Mouse (Mus musculus): ENCODE measurements at regions not wholly inside any gene's neighbourhood (a gene's known extent, or its start where the extent isn't known, plus 50 kb on each side); places are given as distances from the start of the nearest gene placed in this dataset.

DNA sequence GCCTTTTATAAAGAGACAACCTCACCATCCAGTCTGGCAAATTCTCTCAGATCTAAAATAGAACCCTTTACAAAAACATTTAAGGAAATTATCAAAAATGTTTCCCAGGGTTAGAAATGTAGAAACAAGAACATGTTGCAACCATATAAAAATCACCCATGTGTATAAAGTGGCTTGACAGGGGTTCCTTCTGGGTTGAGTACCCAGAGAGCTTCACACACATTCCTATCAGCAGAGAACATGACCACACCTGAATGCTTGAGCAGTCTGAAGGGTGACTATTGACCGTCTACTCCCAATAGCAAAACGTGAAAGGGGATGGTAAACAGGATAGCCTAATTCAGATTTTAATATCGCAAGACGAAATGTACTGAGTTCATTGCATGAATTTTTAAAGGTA is 57.8 kb upstream of the Zfand5 start:
- DNase-seq: no peak

DNA sequence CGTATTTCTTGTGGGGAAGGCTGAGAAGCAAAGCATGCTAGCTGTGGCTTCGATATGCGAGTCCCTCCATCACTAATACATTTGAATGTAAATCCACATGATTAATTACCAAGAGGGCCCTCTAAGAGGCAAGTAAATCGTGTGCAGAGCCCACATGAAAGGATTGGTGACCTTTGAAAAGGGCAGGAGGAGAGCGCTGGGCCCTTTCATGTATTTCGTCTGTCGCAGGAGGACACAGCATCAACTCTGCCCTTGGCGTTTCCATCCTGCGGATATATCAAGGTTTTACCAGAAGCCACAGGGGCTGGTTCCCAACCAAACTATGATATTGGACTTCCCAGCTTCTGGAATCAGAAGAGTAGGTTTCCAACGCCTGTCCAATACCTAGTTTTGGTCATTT is 78.6 kb upstream of the Zfand5 start:
- no peak for DNase-seq

DNA sequence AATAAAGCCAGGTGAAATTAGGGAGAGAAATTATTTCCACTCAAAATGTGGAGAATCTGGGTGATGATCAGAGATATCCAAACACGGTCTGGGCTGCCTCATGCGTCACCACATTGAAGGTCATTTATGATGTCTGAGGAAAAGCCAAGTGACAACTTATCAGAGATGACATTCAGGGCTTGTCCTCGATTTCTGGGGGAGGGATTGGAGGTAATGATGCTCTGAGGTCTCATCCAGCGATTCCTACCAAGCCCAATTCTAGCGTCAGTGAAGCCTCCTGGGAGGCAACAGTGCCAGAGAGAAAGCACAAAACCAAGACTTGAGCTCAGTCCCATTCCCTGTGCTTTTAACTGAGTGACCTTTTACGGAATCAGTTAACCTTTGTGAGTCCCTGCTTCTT is 79.5 kb upstream of the Zfand5 start:
- DNase-seq: no peak

DNA sequence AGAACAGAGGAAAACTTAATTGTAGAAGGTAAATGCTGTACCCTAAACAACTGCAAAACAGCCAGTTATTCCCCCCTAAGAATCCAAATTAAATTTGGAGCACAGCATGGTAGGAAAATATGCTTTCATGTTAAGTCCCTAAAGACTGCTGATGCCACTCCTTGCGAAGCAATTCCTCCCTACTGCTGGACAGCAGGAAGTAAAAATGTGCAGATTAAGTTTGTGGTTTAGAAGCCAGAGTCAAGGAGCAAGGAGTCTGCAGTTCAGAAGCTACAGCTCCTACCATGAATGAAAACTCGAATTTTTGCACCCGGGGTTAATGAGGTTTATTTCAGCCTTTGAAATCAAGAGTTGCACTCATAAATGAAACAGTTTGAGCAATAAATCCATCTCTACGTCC is 82.9 kb upstream of the Zfand5 start:
- DNase-seq: no peak

DNA sequence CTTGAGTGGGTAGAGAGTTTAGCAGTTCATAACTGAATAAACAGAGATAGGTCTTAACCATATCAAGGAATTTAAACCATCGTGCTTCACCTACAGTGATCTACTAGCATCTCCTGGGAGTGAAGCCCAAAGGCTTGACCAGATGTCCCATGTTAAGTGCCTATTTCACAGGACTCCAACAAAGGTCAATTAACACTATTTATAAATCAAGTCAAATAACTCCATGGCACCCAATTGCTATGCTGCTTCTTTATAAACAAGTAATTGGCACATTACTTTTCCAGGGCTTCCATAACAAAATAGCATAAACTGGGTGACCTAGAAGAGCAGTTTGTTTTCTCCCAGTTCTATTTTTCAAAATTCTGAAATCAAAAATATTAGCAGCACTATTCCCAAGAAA is 85.4 kb upstream of the Zfand5 start:
- no peak for DNase-seq

DNA sequence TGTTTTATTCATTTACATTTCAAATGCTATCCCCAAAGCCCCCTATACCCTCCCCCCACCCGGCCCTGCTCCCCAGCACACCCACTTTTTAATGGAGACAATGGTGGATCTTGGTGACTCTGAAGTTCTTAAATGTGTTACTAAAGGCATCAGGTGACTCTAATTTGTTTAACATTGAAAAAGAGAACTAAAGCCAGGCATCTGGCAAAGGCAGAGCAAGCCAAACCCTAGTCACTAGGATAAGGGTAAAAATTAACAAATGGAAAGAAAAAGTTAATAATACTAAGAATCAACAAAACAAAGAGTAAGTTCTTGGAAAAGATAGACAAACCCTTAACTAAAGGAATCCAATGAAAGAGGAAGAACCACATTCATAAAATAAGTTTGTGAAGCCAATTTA is 86.1 kb upstream of the Zfand5 start:
- no peak for DNase-seq

DNA sequence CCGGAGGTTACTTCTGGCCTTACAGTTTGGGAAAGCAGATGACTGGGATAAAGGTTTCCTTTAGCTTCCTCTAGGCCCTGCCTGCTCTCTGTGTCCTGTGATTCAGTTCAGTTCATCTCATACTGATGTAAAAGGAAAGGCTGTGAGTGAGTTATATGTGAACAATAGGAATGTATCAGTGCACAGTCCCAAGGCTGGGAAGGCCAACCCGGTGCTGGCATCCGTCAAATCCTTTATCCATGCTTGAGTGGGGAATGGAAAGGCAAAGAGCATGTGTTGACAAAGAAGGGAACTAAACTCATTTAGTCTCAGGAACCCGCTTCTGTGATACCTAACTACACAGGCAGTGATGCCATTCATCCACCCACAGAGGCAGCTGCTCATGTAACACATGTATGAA is 89.0 kb upstream of the Zfand5 start:
- no peak for DNase-seq

DNA sequence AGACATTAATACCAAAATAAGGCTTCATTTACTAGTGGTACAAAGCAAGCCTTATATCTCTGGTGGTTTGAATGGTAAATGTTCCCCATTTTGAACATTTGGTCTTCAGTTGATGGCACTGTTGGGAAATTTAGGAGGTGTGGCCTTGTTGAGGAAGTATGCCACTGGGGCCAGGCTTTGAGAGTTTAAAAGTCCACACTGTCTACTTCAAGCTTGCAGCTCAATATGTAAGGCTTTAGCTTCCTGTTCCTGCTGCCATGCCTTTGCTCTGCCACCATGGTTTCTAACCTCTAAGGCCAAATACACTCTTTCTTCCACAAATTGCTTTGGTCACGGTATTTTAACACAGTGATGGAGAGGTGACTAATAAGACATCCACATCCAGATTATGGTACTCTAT is 92.2 kb upstream of the Zfand5 start:
- DNase-seq: no peak

DNA sequence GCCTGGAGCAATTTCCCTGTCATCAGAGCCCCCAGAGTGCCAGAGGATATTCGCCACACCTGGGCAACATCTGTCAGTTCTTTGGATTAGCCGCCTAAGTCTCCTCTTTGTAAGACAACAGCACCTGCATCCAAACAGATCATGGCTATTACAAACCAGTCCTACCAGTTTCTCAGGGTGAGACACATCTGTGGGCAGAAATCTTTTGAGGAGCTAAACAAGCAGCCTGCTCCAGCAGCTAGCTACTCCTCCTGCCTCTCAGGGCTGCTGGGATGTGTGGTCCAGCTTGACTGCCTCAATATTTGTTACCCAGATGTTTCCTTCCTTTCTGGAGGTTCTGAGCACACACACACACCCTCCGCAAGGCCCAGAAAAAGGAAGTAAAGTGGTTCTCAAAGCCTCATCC is 96.6 kb upstream of the Zfand5 start:
- peak; percentile 8 for DNase-seq

DNA sequence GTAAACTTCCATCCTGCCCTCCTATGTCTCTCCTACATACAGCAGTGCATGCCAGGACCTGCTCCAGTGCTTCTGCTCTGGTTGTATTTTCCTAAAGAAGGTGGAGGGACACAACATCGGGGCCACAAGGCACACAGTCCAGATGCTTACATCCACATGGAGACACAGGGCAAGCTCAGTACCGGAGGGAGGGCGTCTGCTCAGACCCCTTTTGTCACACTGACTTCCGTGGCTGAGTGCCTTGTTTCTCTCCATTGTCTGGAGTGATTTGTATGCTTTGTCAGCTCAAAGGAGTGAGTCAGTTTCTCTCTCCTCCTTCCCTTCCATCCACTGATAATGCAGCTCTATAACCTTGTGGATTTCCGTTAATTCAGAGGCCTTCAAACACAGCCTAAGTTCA is 97.4 kb upstream of the Zfand5 start:
- no peak for DNase-seq

DNA sequence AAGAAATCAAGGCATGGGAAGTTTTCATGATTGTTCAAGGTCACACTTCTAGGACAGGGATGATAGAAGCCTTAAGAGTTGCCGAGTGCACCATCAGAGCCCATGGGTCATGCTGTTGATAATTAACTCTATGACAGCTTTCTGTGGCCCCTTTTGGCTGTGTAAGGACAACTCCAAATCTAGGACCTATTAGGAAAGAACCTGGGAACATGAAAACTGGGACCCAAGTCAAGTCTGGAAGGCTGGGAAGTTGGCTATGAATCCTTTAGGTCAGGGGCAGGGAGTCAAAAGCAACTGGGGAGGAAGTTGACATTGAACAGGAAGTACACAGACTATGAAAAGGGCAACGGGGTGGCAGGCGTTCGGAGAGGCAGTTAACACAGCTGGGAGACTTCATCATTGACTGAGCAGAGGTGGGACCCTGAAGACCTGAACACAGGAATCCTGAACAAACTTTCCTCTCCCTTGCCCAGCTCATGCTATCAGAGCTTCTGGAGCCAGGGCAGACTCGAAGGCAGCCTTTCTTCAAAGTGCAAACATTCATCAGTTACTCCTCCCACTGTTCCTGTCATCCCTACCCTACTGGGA is 98.1 kb upstream of the Zfand5 start:
- no peak for DNase-seq

DNA sequence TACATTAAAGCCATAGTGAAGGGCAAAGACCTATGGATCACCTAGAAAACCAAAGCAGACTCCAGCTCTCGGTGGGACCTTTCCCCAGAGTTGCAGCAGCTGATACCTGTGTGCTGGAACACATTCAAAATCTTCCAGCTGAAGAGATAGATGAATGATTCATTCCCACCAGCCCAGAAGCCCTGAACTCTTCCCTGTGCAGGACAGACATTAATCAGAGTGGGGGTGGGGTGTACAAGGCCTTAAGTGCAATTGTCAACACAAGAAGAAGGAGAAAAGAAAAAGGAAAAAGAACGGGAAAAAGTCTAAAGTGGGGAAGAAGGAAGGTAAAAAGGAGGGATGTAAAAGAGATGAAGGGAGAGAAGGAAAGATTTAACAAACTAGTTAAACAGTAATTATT is 100.9 kb upstream of the Zfand5 start:
- no peak for DNase-seq

DNA sequence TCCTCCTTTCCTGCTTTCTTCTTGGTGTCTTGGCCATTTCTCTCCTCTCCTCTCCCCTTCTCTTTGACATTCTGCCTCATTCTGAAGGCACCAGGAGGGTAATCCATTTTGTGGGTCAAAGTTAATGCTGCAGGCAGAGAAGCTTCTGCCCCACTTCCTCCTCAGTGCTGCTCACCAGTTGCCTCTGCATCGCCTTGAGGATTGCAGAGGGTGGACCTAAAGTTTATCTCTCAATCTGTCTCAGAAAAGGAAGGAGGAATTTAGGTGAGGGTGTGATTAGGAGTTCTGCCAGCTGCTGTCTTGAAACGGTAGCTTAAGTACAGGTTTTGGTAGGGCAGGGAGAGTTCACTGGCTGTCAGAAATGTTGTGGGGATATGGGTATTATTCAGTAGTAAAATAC is 101.3 kb upstream of the Zfand5 start:
- DNase-seq: no peak

DNA sequence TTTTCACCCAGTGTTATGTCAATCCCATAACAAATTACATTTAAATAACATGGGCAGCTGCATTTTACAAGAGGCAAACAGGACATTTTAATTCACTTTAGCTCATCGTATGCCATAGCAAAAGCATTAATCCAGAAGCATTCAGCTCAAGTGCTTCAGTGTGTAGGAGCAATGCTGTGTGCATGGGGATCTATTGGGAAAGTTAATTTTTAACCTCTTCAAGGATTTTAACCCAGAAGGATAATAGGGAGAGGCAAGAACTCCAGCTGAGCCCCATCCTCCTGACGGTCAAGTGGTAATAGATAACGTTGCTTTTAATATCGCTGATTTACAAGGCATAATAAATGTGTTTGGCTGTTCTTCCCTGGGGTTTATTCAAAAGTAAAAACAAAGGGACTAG is 105.1 kb upstream of the Zfand5 start:
- DNase-seq: no peak

DNA sequence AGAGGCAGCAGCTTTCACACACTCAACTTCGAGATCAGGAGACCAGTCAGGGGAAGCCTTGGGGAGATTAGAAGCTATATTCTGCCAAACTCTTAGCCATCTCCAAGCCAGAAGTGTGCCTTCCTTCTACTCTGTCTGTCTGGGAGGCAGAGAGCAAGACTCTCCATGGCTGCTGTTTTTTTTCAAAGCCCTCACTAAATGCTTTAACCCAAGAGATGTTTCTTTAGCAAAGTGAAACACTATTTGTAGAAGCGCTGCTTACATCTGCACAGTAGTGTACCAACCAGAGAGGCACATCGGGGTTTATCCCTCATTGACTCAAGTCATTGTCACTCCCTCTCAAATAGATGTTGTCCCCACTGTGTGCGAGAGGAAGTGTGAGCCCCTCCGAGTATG is 105.6 kb upstream of the Zfand5 start:
- DNase-seq: no peak

DNA sequence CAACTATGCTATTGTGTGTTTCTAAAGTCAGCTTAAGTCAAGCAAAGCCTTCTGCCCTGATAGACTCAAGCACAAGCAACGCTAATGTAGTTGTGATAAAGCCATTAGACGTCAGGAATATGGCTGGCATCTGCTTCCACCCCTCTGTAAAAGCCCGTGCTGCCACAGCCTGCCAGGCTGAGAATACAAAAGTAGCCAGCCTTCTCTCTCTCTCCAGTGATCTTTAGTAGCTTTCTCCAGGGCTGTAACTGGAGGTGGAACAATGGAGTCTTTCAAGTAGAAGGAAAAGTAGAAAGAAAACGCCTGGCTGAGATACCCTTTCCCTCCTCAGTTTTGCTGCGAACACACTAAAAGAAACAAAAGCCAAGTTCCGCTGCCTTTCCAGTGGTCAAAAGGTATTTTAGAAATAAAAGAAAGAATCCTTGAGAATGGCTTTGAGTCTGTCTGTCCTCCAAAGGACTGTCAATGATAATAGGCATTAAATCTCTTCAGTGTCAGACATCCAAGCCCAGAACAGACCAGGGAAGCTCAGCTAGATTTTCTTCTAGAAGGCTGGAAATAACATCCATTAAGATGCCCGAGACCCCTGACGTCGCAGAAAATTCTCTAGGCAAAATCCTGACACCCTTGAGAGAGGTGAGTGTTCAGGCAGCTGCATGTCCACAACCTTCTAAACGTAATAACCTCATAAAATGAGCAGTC is 106.2 kb upstream of the Zfand5 start:
- DNase-seq: no peak

DNA sequence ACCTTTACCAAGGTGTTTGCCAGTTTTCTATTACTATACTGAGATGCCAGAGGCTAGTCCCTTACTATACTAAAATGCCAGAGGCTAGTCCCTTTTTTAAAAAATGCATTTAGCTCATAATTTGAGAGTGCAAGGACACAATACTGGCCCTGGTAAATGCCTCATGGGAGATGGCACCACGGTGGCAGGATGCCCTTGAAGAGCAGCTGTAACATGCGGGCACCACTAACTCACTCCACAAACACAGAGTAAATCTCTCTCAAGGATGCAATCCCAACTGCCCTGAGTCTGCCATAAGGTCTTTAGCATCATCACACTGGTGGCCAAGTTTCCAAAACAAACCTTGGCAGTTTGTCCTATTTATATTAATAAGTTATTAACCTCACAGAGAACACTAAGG is 108.1 kb upstream of the Zfand5 start:
- DNase-seq: no peak

DNA sequence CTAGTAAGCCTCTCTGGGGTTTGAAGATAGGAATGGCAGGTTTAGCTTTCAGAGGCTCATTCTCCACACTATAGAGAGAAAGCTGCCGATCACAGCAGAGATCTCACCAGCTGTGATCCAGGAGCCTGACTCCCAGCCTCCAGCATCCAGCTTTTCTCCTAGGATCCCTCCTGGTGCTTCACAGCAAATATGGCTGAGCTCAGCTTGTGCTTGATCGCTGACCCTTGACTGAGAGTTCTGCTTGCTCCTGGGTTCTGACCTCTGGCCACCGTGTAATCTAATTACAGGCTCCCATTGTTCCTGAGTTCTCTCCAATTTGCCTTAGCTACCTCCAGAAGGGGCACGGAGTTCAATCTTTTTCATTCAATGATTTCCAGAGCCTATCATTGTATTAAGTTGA is 111.1 kb upstream of the Zfand5 start:
- no peak for DNase-seq

DNA sequence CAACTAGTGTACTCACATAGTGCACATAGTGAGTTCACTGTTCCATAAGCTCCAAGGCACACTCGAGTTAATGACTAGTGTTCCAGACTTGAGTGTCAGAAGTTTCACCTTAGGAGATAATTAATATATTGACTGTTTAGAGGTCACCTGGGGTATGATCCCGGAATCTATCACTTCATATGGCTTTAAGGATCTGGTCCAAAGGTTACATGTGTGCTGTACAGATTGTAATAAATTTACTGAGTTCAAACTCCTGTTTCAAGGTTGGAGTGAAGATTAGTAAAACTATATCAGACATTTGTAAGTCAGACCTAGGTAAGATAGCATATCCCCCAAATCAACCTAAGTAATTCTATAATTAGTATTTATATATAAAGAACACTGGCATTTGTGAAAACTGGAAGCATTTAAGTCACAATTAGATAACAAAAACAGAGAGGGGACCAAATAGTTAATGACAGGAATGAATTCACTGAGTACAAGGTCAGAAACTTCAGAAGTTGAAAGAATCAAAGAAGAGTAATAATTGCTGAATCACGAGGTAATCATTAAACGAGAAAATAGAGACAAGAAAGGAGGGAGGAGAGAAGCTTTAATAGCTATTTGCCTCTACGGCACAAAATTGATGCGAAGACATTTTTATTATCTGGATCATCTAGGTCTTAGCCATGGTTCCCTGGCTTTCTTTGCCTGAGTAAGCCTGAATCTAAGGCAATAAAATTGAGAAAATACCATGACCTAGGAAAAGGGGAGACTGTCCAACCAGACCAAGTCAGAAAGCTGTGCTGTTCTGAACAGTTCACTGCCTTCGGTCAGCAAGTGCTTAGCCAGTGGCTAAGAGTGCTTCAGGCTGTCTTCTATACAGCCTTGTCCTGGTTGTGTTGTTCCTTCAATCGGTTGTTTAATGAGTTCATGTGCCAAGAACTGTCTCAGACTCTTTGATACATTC is 112.6 kb upstream of the Zfand5 start:
- DNase-seq: no peak

DNA sequence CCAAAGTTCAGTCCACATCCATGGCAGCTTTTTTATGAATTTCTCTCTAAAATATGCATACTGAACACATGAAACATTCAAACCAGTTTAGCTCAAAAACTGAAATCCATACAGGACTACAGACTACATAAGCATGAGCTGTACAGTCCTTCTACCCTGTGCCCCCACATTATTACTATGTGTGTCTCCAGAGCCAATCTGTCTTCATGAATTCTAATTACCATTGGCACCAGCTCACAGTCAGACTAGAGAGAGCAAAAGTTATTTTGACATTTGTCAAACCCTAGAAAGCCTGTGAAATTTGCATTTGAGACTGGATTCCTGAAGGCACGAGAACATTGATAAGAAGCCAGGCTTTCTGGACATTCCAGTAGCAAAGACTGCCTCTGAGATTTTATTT is 117.9 kb upstream of the Zfand5 start:
- DNase-seq: no peak

DNA sequence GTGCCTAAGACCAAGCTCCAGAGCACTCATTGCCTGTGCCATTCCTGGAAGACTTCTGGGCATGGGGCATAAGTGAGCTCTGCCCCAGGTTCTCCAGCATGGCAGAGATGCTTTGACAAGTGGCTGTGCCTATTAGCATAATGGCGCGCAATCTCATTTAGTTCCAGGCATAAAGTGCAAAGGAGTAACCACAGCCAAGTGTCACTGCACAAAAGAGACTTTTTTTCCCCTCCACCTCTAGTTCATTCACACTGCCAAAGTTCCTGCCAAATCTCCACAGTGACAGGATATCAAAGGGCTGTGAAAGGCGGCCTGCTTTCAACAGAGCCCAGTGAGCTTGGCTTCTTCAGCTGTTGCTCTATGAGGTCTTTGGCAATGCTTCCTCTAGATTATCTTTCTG is 120.1 kb upstream of the Zfand5 start:
- DNase-seq: no peak

DNA sequence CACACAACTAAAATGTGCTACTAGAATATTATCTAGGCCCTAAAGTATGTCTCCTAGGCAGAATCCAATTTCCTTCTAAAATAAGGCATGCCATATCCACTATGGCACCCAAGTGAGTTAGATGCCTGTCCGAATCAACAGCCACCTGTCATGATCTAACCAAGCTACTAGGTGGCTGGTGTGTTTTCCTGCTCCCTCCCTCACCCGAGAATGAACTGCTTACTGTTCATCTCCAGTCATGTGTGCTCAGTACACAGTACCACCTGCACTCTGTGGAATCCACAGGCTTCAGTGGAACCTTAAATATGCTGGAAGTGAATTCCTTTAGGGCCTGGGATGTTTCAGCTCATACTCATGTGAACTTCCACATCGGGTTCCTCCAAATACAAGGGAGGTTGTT is 121.2 kb upstream of the Zfand5 start:
- no peak for DNase-seq

DNA sequence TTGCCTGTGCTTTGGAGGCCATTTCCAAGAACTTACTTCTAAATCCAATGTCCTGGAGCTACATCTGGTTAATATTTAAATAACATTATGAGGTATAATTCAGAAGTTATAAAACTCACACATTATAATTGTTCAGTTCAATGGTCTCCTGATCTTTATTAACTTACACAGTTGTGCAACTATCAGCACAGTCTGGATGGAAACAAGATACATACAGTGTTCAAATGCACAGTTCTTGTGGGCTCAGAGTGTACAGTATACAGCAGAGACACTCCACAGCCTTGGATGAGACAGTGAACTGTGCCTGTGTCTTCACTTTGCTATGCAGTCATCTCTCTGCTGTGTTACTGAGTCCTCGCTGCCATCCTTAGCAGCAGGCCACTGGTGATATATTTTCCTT is 121.8 kb upstream of the Zfand5 start:
- no peak for DNase-seq
